Mouse (Mus musculus) adrenal gland, postnatal 14 days (tissue): Measurements from ENCODE around the gene Ggt7. TPM values are rescaled to one million over a fixed set of nuclear protein-coding genes. Genes with fewer than 3 reads are reported as not detected.
"Not testable (repeated sequence)": the region's sequence is repeated elsewhere in the genome, so short reads cannot be mapped to it uniquely, and the experiment has no call there.

Experiments
- DNase-seq: peaks from one replicate; pipeline ENCODE4 v3.0.0; 2021; ENCODE audit warnings: mixed read lengths
- long read RNA-seq, 2 experiments: library from polyadenylated mRNA; stranded (forward); transcript quantifications; one replicate each; pipeline ENCODE4 v2.0.0; 2021
- total RNA-seq: library from RNA; stranded (reverse); gene quantifications from 2 replicates; pipeline ENCODE4 v1.2.3, GENCODE M21; 2021

Ggt7 gene
- total RNA-seq, result 3.8 and 6.7 TPM in 2 replicates
- long read RNA-seq, experiment 1, partial matches to known transcripts, result 1 of 3 reads
- long read RNA-seq, experiment 1, other reads (novel, unspliced or antisense), result 1 of 3 reads
- long read RNA-seq, experiment 2, transcript Ggt7-201 (15 exons, 2,614 nt), result major isoform, 5 of 7 reads
- long read RNA-seq, experiment 2, partial matches to known transcripts, result 1 of 7 reads
- long read RNA-seq, experiment 2, other reads (novel, unspliced or antisense), result 1 of 7 reads

- DNase-seq, result peak; percentile 99
These were observed at the start of gene Ggt7, which contains the start of gene Acss2 for GRCm38 (mm10) chr2:155517455-155518423. TSS of gene Ggt7 (minus strand) at chr2:155518237. TSS of gene Acss2 (plus strand) at chr2:155517948.

- DNase-seq, result no peak
These were observed 49.7 kb upstream of the Ggt7 start for GRCm38 (mm10) chr2:155567751-155568150.

- no peak for DNase-seq
These were observed 44.9 kb upstream of the Ggt7 start for GRCm38 (mm10) chr2:155562934-155563333.

- no peak for DNase-seq
These were observed 44.2 kb upstream of the Ggt7 start for GRCm38 (mm10) chr2:155562209-155562608.

- no peak for DNase-seq
These were observed 36.5 kb upstream of the Ggt7 start for GRCm38 (mm10) chr2:155554426-155554985.

GRCm38 (mm10) chr2:155552949-155553354 lies 34.9 kb upstream of the Ggt7 start:
- DNase-seq, result no peak

- no peak for DNase-seq
These were observed 34.3 kb upstream of the Ggt7 start for GRCm38 (mm10) chr2:155552336-155552735.

GRCm38 (mm10) chr2:155546955-155547354 lies 28.9 kb upstream of the Ggt7 start:
- DNase-seq, result no peak

GRCm38 (mm10) chr2:155540822-155541458 lies 22.9 kb upstream of the Ggt7 start:
- DNase-seq, result peak; percentile 79

- no peak for DNase-seq
These were observed 21.7 kb upstream of the Ggt7 start for GRCm38 (mm10) chr2:155539696-155540095.

- DNase-seq, result not testable (repeated sequence)
These were observed 20.5 kb upstream of the Ggt7 start for GRCm38 (mm10) chr2:155538463-155539057.

- DNase-seq, result no peak
These were observed 19.9 kb upstream of the Ggt7 start for GRCm38 (mm10) chr2:155537761-155538462.

GRCm38 (mm10) chr2:155536292-155536691 lies 18.3 kb upstream of the Ggt7 start:
- DNase-seq, result no peak

- no peak for DNase-seq
These were observed 9.3 kb upstream of the Ggt7 start for GRCm38 (mm10) chr2:155527367-155527766.

- no peak for DNase-seq
These were observed 6.3 kb upstream of the Ggt7 start for GRCm38 (mm10) chr2:155524378-155524777.

- DNase-seq, result no peak
These were observed 5.7 kb upstream of the Ggt7 start for GRCm38 (mm10) chr2:155523706-155524105.

GRCm38 (mm10) chr2:155518531-155519270 lies 664 bp upstream of the Ggt7 start:
- no peak for DNase-seq

GRCm38 (mm10) chr2:155515941-155516340 lies 2.1 kb downstream of the Ggt7 start:
- DNase-seq, result peak; percentile 77

- DNase-seq, result peak; percentile 88
These were observed 3.4 kb downstream of the Ggt7 start for GRCm38 (mm10) chr2:155514666-155515065.

GRCm38 (mm10) chr2:155513543-155513942 lies 4.5 kb downstream of the Ggt7 start:
- DNase-seq, result no peak

GRCm38 (mm10) chr2:155512479-155512878 lies 5.6 kb downstream of the Ggt7 start:
- DNase-seq, result peak; percentile 71
